ENCODE assay signal across 20 mouse cellular contexts in genomic region chr15:83842915-83843789, GRCm38 (mm10).
DNase-seq lines count a peak whose midpoint lies in the region; ATAC-seq lines count a peak whose summit lies in the region.
"Had no signal": no experiment of that assay in that cellular context is flagged by ENCODE, and none has a peak within 500 bp of the region (broad histone marks: within the 10 kb centered on the region; RNA-seq: fewer than 3 reads in every experiment).

No protein-coding gene starts in this region.

- no peak overlapping the region for H3K4me3 ChIP-seq in hindbrain, embryonic 13.5 days
- H3K4me3 ChIP-seq in hindbrain, embryonic 11.5 days (ENCODE audit: low read depth, low read length) = no peak overlapping the region
- H3K4me3 ChIP-seq in forebrain, embryonic 11.5 days (ENCODE audit: low read depth, low read length) = no peak overlapping the region
- H3K4me3 ChIP-seq in midbrain, embryonic 14.5 days (replicated peaks; ENCODE audit: low read depth, low read length) = no peak overlapping the region
- H3K4me3 ChIP-seq: heart, embryonic 15.5 days; hindbrain, embryonic 15.5 days; limb, embryonic 13.5 days; liver, embryonic 15.5 days; midbrain, embryonic 12.5 days had no signal

- H3K27ac ChIP-seq in hindbrain, embryonic 13.5 days = peak overlapping the region; percentile 48
- H3K27ac ChIP-seq in hindbrain, embryonic 11.5 days (ENCODE audit: low read depth, low read length) = no peak overlapping the region
- no peak overlapping the region for H3K27ac ChIP-seq in forebrain, embryonic 11.5 days (ENCODE audit: low read depth, low read length)
- H3K27ac ChIP-seq in midbrain, embryonic 14.5 days (replicated peaks; ENCODE audit: low read depth, low read length) = 0 out of 2 replicates have a peak overlapping the region, but pooled peaks have one; percentile 13
- H3K27ac ChIP-seq: heart, embryonic 15.5 days; hindbrain, embryonic 15.5 days; limb, embryonic 13.5 days; liver, embryonic 15.5 days; midbrain, embryonic 12.5 days had no signal

- H3K9me3 ChIP-seq in hindbrain, embryonic 13.5 days = no peaks in the 10 kb centered on the region
- H3K9me3 ChIP-seq in hindbrain, embryonic 11.5 days (ENCODE audit: control insufficient read depth, low read length) = no peaks in the 10 kb centered on the region
- H3K9me3 ChIP-seq in forebrain, embryonic 11.5 days (ENCODE audit: control insufficient read depth, low read length) = no peaks in the 10 kb centered on the region
- H3K9me3 ChIP-seq in midbrain, embryonic 14.5 days (ENCODE audit: control insufficient read depth, low read length) = no peaks in the 10 kb centered on the region
- H3K9me3 ChIP-seq: heart, embryonic 15.5 days; hindbrain, embryonic 15.5 days; limb, embryonic 13.5 days; liver, embryonic 15.5 days; midbrain, embryonic 12.5 days had no signal

- no peak overlapping the region for H3K9ac ChIP-seq in hindbrain, embryonic 13.5 days
- H3K9ac ChIP-seq in hindbrain, embryonic 11.5 days (ENCODE audit: low read depth, low read length) = no peak overlapping the region
- no peak overlapping the region; the same call in 1 of the 2 replicates for H3K9ac ChIP-seq in forebrain, embryonic 11.5 days (ENCODE audit: low read length)
- no peak overlapping the region for H3K9ac ChIP-seq in midbrain, embryonic 14.5 days (replicated peaks; ENCODE audit: low read length)
- H3K9ac ChIP-seq: heart, embryonic 15.5 days; hindbrain, embryonic 15.5 days; limb, embryonic 13.5 days; liver, embryonic 15.5 days; midbrain, embryonic 12.5 days had no signal

- WGBS in hindbrain, embryonic 13.5 days = 40% methylated on average over 22 of the region's 22 CpGs
- WGBS in hindbrain, embryonic 11.5 days = 47% methylated on average over 22 of the region's 22 CpGs
- WGBS in forebrain, embryonic 11.5 days = 25% methylated on average over 22 of the region's 22 CpGs
- WGBS in midbrain, embryonic 14.5 days = 20% methylated on average over 22 of the region's 22 CpGs

- DNase-seq in hindbrain, embryonic 11.5 days (ENCODE audit: low spot score) = no peak
- DNase-seq in brain, adult 2 months (ENCODE audit: low read depth, low spot score) = peak; percentile 56
- DNase-seq in forebrain, embryonic 11.5 days (ENCODE audit: low spot score) = no peak
- peak; percentile 52 for DNase-seq in midbrain, embryonic 14.5 days
- DNase-seq in kidney, adult 9 months = no peak
- no peak for DNase-seq in spleen, postnatal 14 days (ENCODE audit: low spot score in 2 of 2)
- DNase-seq in frontal cortex, postnatal 10 days (ENCODE audit: low spot score in 2 of 2) = no peak
- DNase-seq: cerebellum, adult 11 months; heart, adult 11 months; kidney, adult 2 months; kidney, postnatal 4 days; lung, postnatal 36 days; thymus, adult 18-20 months had no signal

- ATAC-seq in hindbrain, embryonic 13.5 days (ENCODE audit: low FRiP score) = no peak
- ATAC-seq in hindbrain, embryonic 11.5 days (ENCODE audit: low FRiP score) = no peak
- ATAC-seq in forebrain, embryonic 11.5 days (replicated peaks; ENCODE audit: low FRiP score) = no peak
- no peak for ATAC-seq in midbrain, embryonic 14.5 days (ENCODE audit: low FRiP score, low TSS enrichment)
- ATAC-seq: Patski had no signal

- no peaks in the 10 kb centered on the region for H3K36me3 ChIP-seq in hindbrain, embryonic 13.5 days
- no peaks in the 10 kb centered on the region for H3K36me3 ChIP-seq in hindbrain, embryonic 11.5 days (ENCODE audit: control insufficient read depth, insufficient read depth, low read length)
- H3K36me3 ChIP-seq in forebrain, embryonic 11.5 days (ENCODE audit: control insufficient read depth, insufficient read depth, low read length) = no peaks in the 10 kb centered on the region
- H3K36me3 ChIP-seq in midbrain, embryonic 14.5 days (ENCODE audit: control insufficient read depth, insufficient read depth, low read length) = no peaks in the 10 kb centered on the region
- H3K36me3 ChIP-seq: heart, embryonic 15.5 days; hindbrain, embryonic 15.5 days; limb, embryonic 13.5 days; liver, embryonic 15.5 days; midbrain, embryonic 12.5 days had no signal

- no peak overlapping the region for H3K4me2 ChIP-seq in hindbrain, embryonic 13.5 days
- H3K4me2 ChIP-seq in hindbrain, embryonic 11.5 days (replicated peaks; ENCODE audit: low read depth, low read length) = no peak overlapping the region
- H3K4me2 ChIP-seq in forebrain, embryonic 11.5 days (ENCODE audit: low read depth, low read length, severe bottlenecking) = peak overlapping the region; percentile 8; the same call in 1 of the 2 replicates
- no peak overlapping the region for H3K4me2 ChIP-seq in midbrain, embryonic 14.5 days (ENCODE audit: low read length)
- H3K4me2 ChIP-seq: heart, embryonic 15.5 days; hindbrain, embryonic 15.5 days; limb, embryonic 13.5 days; liver, embryonic 15.5 days; midbrain, embryonic 12.5 days had no signal

- H3K27me3 ChIP-seq in hindbrain, embryonic 13.5 days = peaks cover 24% of the 10 kb centered on the region
- no peaks in the 10 kb centered on the region for H3K27me3 ChIP-seq in hindbrain, embryonic 11.5 days (ENCODE audit: control insufficient read depth, insufficient read depth, low read length)
- 0 out of 2 replicates have a peak, but pooled peaks cover 2% of the 10 kb centered on the region for H3K27me3 ChIP-seq in forebrain, embryonic 11.5 days (ENCODE audit: control insufficient read depth, insufficient read depth, low read length)
- no peaks in the 10 kb centered on the region; the same call in 1 of the 2 replicates for H3K27me3 ChIP-seq in midbrain, embryonic 14.5 days (ENCODE audit: control insufficient read depth, insufficient read depth, low read length)
- H3K27me3 ChIP-seq: hindbrain, embryonic 15.5 days; liver, embryonic 15.5 days had no signal

- peaks cover 53% of the 10 kb centered on the region for H3K4me1 ChIP-seq in hindbrain, embryonic 13.5 days (replicated peaks)
- H3K4me1 ChIP-seq in hindbrain, embryonic 11.5 days (replicated peaks; ENCODE audit: control insufficient read depth, insufficient read depth, low read length) = peaks cover 13% of the 10 kb centered on the region
- peaks cover 18% of the 10 kb centered on the region for H3K4me1 ChIP-seq in forebrain, embryonic 11.5 days (replicated peaks; ENCODE audit: control insufficient read depth, insufficient read depth, low read length)
- H3K4me1 ChIP-seq in midbrain, embryonic 14.5 days (ENCODE audit: control insufficient read depth, insufficient read depth, low read length) = peaks cover 39% of the 10 kb centered on the region
- H3K4me1 ChIP-seq: limb, embryonic 13.5 days; liver, embryonic 15.5 days had no signal

Comparison
In these comparisons a context has a peak if more than half of its experiments do, and no peak if none do; other contexts are left out.
1. H3K27ac ChIP-seq: peak in hindbrain, embryonic 13.5 days (single experiment) and midbrain, embryonic 14.5 days (single experiment); none in hindbrain, embryonic 11.5 days (single experiment) and forebrain, embryonic 11.5 days (single experiment).
2. DNase-seq: peak in brain, adult 2 months (single experiment) and midbrain, embryonic 14.5 days (single experiment); none in hindbrain, embryonic 11.5 days (single experiment), forebrain, embryonic 11.5 days (single experiment), kidney, adult 9 months (single experiment), spleen, postnatal 14 days (0 of 2) and frontal cortex, postnatal 10 days (0 of 2).